Mouse (Mus musculus): ENCODE data around the gene Sumo1.

Gene Sumo1

DNA sequence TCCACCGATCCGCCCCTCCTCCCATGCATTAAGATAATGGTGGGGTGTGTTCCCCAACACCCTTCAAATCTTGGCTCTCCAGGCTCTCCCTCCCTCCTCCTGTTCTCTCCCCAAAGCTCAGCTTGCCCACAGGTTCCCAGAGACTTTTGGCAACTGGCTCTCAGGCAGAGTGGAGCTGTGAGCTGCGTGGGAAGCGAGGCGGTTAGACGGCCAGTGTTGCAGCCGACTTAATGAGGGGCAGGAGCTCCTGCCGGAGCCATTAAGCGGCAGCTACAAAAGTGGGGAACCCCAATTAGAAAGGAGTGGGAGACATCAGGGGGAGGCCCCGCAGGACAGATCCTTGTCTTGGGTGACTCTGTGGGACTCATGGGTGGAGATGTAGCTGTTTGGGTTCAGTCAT lies 78.3 kb downstream of the Sumo1 start:
- DNase-seq = peak in 1 of 2 experiments; percentile 23

DNA sequence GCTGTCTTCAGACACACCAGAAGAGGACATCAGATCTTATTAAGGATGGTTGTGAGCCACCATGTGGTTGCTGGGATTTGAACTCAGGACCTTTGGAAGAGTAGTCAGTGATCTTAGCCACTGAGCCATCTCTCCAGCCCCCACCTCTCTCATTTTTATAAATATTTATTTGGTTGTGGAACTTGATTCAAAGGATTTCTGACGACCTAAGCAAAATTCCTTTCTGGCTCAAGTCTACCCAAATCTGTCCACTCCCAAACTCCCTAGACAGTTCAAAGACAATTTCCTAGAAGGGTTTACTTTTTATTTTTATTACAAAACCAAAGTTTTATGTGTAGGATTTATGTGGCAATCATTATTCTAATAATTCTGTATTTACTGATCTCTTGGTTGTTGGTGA lies 81.4 kb downstream of the Sumo1 start:
- no peak for DNase-seq

DNA sequence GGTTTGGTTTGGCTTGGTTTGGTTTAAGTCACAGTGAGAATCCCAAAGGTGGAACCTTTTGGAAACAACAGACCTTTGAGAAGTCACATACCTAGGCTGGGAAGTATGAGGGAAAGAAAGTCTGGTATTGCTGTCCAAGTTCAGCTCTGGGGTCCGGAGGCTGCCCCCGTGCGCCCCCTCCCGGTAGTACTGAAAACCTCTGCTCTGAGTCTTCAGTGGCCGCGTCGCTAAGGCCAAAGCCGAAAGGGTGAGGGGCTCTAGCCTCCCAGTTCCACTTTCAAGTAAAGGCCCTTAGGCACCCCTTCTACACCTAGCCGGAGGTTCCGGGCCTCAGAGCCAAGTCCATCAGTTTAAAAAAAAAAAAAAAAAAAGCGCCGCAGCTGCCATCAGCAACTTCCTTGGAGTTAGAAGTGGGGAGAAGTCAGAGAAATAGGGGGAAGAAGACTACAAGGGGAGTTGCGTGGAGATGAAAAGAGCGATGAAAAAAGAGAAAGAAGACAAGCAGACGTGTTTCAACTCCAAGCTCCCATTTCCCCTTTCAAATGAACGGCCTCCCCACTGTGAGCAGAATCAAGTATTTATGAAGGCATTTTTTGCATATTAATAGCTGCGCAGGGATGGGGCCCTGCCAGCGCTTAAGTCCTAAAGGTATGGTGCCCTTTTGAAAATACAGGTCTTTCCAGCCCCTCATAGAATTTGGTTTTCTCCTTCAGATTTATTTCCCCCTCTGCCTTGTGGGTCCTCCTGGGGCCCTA lies 85.8 kb downstream of the Sumo1 start:
- DNase-seq = peak; percentile 74 to 82

DNA sequence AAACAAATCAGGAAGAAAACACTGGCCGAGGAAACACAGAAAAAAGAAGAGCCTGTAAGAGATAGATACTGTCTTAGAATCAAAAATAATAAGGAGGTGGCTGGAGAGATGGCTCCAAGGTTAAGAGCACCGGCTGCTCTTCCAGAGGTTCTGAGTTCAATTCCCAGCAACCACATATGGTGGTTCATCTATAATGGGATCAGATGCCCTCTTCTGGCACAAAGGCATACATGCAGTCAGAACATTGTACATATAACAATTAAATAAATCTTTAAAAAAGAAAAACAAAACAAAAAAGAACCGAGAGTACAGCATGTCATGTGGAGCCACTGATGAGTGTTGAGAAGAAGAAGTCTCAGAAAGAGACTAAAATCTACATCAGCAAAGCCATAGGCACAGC lies 89.8 kb downstream of the Sumo1 start:
- DNase-seq = no peak

DNA sequence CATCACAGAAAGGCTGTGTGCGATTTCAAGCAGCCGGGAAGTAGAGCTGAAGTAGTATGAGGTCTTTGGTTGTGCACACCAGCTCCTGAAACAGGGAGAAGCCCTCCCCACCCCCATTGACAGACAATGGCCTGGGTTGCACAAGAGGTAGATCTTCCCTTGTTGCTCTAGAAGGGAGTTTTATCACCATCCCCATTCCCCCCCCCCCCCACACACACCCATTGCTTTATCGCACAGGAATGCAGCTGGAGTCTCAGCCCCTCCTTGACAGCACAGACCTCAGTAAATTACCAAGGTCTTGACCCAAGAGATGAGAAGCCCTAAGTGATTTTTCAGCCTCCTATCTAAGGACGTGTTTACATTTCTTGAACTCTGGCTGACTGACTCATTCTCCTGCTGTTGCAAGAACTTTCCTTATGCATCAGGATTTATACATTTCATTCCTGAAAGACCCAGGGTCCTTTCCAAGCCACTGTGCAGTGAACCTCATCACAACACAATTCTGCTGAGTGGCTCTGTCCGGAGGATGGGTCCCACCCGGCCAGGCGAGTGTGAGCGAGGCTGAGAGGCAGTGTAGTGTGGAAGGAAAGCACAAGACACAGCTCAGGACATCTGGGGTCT lies 90.4 kb downstream of the Sumo1 start:
- DNase-seq = peak; percentile 17 to 59

DNA sequence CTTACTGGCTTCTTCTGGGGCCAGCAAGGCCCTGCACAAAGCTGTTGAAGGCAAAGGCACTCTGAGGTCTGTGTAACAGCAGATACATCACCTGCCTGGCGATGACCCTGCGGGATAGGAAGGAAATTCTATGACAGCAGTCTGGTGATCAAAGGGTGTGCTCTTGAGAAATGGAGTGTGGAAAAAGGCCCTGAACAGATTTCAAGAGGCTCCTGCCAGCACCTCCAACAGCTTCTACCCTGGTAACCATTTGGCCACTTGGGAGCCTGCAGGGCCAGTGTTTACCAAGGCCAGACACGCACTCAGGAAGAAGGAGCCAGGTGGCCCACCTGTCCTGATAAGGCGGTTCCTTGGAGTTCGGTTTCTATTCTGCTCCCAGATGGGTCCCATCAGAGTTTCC lies 91.3 kb downstream of the Sumo1 start:
- DNase-seq = peak; percentile 30 to 58

DNA sequence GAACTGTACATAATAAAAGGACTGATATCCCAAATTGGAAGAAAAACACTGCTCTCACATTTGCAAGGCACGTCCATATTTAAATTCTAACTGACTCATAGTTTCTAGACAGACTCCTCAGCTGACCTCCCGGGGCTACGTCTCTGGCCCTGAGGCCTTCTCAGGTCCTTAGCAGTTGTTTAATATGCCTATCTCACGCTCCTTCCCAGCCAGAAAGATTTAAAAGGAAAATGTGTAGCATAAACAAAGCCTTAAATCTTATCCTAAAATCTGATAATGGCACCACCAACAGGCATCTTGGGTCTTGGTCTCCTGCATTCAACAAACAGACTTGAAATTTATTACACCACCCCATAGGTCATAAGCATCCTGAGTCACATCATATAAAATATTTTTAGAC lies 91.9 kb downstream of the Sumo1 start:
- DNase-seq = no peak

DNA sequence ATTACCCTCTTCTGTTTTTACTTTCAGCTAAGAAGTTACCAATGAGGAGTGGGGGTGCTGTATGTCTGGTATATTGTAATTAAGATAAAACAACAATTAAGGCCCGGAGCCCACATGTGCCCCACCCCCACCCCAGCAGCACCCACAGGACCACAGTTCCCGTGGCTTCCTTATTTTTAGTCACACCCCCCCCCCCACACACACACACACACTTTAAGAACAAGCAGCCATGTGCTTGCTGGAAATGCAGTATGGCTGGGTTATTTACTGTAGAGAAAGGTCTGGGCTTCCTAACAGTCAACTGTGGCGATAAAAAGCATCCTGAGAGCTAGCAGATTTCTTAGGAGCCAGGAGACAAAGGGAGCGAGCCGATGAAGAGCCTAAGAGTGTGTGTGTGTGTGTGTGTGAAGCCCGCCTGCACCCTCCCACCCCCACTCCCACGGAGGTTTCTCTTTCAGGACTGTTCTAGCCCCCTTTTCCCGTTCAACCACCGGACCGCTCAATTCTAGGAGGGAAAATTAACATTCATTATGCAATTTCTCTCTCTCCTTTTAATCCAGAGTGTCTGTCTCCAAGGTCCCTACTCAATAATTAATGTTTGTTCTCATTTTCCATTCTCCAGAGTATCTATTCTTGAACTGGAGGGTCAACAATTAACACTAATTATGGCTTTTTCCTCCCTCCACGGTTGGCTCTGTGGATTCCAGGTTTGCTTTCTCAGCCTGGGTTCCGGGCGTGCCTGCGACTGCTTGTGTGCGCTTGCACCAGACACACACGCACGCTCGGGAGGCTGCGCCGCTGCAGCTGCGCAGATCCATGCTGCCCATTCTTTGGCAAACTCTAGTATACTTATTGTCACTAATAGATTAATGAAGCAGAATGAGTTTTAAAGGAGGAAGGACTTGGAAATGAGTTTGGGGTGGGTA lies 96.1 kb downstream of the Sumo1 start:
- DNase-seq = no peak

DNA sequence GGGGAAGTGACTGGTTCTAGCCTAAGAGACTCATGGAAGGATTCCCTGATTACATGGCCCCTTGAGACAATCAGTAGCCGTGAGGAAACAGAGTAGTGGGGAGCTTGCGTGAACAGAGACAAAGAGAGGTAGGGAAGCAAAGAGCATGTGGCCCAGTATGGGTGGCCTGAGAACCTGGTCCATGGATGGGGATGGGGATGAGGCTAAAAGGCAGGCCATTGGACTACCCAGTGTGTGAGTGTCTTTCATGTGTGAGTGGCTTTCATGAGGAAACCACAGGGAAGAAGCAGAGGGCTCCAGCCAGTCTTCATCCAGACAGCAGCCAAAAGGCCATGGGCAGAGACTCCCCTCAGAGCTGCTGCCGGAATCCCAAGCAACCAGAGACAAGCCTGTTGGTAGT lies 96.8 kb downstream of the Sumo1 start:
- DNase-seq = no peak

DNA sequence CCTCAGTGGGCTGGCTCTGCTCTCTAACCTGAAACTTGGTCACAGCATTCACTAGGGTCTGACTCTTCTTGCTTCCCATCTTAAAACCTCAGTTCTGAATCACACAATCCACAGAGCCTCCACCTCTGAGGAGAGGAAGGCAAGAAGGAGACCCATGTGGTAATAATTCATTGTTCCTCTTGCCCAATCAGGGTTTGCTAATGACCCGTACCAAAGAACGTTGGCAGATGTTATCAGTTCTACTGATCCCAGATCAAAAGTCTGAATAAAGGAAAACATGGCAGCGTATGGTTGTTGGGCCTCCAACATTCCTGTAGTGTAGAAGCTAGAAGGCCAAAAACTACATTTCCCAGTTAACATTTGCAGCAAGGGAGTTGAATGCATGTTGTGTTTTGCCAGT lies 99.1 kb downstream of the Sumo1 start:
- no peak for DNase-seq

DNA sequence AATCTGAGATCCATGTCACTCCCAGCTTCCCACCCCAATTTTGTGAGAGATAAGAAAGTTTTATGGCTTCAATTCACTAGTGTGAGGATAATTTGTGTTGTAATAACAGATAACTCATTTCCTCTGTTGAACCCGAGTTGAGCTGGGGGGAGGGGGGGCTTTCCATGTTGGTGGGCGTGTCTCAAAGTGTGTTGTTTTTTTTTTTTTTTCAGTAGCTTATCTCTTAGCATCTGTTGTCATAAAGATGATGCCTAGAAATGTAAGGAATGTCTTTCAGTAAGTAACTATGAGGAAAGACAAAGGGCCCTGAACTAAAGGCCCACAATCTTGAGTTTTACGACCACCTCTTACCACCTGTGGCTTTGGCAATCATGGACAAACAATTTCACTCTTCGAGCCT lies 99.9 kb downstream of the Sumo1 start:
- DNase-seq = no peak

DNA sequence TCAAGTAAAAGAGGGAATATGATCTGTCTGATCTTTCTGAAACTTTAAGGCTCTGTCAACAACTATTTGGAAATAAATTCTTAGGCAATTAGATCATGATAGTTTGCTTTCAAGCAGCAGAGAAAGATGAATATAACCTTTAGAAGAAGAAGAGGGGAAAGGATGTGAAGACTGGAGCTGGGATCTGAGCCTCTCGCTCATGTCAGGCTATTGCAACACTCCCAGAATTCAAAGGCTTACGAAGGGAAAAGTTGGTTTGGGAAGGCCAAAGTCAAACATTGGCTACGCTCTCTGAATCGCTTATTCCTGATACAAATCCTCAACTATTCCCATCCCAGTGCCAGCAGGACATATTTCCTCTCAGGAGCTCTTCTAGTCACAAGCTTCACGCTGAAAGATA lies 101.3 kb downstream of the Sumo1 start:
- no peak for DNase-seq

DNA sequence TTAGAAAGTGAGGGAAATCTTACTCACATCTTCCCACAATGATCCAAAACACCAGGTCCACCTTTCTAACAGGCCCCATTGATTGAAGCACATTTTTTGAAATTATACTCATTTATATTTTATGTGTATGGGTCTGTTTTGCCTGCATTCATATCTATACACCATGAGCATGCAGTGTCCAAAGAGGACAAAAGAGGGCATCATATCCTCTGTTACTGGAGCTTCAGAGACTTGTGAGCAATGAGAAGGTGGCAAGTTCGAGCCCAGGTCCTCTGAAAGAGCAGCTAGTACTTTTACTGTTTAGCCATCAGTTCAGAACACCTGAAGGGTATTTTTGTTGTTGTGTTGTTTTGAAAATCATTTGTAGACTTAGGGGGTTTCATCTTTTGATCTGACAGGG lies 102.4 kb downstream of the Sumo1 start:
- DNase-seq = no peak

DNA sequence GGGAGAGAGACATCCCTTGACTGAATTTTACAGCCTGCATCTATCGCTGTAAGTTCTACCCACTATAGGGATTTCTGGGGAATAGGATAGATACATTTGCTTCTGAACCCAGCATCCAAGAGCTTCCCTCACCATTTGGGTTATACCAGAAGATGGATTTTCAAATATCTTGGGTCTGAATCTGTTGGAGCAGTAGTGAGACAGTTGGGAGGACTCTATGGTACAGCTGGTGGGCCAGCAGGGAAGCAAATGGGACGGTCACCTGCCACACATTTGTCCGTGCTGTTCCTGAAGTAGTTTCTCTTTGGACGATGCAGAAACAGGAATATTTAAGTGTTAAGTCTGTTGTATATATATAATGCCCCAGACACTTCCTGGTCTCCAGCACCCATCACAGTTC lies 103.1 kb downstream of the Sumo1 start:
- DNase-seq = no peak

DNA sequence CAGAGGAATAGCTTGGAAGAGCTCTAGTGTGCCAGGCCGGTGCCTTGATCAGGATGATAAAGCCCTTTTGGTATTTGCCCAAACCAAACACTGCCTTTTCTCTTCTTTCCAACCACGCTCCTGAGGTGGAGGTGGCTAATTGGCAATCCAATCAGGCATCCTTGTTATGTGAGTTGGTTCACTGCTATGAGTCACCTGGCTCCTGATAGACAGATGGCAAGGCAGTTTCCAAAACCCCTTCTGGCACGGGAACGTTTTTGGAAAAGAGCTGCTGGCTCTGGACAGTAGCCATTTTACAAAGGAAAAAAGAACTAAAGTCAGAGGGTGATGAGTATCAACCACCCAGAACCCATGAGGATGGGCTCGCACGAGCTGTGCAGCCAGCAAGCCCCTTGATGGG lies 103.7 kb downstream of the Sumo1 start:
- no peak for DNase-seq

DNA sequence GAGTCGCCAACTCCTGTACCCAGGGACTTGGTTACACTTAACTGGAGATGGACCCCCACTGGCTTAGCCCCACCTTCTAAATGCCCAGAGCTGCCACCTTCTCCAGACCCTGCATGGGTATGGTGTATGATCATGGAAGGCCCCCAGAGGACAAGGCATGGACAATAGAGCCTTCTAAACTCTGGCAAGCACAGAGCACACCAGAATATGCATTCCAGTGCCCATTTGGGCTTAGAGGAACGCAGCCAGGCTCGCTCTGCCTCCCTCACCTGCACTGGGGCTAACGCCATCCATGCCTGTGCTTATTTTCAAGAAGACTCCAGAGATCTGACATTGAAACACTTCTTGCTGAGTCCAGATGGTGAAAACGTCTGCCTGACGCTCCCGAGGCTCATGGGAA lies 104.4 kb downstream of the Sumo1 start:
- DNase-seq = no peak

DNA sequence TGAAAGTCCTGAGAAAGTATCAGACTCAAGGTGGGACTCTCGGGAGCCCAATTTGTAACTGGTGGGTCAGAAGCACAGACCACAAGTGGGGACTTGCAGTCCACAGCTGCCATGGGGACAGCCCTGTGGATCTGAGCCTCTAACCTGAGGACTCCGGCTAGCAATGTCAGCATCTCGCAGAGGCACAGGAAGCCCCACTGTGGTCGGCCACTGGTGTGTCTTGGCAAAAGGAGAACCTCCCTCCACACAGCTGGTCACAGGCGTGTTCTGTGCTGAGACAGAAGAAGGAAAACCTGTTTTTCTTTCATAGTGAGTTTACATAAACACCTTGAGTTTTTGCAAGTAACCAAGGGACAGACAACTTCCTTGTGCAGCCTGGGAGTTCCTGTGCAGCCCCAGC lies 104.8 kb downstream of the Sumo1 start:
- DNase-seq = no peak

DNA sequence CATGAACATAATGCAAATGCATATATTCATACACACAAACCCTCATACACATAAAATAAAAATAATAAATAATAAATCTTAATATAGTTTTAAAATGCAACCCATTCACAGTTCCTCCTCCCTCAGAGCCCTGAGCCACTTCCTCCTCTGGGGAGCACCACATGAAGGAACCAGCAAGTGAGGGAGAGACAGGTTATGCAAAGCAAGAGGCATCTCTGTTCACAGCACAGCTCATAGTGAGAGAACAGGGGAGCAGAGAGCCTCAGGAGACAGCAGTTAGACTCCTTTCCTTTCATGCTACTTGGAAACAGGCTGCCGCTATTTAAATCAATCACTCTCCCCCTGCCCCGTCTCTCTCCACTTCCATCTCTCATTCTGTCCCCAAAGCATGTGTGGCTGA lies 107.1 kb downstream of the Sumo1 start:
- DNase-seq = no peak

DNA sequence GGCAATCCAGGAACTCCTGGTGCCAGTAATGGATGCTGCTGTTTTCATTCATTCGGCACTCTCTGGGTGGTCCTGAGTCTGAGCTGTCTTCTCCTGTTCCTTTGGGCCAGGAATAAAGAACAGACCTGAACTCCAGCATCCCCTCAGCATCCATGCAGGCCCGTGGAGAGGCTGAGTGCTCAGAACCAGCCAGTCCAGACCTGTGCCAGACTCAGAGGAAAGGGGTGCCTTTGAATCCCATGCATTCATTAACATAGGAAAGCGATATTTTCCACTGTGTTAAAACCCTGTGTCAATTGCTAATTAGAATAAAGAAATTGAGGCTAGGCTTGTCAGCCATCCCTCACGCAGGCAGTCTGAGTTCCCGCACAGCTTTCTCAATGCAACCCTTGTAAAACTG lies 116.9 kb downstream of the Sumo1 start:
- DNase-seq = no peak

DNA sequence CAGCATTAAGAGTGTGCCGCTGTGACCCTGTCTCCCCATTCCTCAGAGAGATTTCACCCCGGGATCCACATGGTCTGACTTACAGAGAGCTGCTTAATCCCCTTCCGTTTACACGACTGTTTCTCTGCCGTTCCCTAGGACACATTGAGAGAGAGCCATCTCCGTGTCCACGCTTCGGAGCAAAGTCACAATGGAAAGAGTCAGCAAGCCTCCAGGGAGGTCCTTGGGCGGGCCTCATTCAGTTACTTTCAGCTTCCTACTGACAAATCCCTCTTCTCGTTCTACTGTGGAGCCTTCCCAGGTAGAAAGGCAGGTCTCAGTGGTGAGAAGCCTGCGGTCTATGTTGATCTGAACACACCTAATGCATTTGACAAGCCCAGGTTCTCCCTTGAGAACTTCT lies 119.6 kb downstream of the Sumo1 start:
- DNase-seq = no peak

DNA sequence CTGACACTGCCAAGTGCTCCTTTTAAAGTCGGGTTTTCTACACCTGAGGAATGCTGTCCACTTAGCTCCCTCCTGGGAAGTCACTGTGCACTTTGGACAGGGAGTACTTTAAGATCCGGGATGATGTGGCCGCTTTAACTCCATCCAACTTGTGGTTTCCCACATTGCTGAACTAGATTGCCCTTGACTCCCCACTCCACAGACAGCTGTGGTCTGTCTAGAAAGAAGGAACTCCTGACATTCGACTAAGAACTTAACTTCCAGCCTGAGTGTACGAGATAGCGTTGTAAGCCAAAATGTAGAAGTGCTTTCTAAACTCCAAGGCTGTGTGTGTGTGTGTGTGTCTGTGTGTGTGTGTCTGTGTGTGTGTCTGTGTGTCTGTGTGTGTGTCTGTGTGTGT lies 120.4 kb downstream of the Sumo1 start:
- DNase-seq = no peak

DNA sequence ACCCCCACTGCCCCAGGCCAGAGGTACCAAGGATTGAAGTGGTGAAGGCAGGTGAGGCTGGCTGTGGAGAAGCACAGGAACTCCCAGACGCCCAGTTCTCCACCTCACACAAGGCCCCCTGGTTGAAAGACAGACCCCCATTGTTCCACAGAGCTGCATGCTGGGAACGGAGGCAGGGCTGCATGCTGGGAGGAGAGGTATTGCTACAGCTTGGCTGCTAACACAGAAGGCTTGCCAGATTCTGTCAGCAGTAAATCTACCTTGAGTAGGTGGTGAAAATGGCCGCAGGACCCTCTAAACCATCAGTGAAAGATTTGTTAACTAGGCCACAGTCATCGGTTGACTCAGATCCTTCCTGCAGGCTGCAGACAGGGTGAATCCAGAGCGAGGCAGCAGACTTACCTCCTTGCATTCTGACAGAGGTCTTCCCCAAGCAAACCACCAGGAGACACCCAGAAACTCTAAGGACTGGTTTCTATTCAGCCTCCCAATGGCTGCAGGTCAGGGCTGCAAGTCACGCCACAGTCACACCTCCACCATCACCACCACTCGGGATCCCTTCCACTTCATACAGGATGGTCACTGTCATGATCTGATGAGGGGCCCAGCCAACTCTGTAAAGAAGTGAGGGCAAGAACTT lies 121.5 kb downstream of the Sumo1 start:
- DNase-seq = no peak

DNA sequence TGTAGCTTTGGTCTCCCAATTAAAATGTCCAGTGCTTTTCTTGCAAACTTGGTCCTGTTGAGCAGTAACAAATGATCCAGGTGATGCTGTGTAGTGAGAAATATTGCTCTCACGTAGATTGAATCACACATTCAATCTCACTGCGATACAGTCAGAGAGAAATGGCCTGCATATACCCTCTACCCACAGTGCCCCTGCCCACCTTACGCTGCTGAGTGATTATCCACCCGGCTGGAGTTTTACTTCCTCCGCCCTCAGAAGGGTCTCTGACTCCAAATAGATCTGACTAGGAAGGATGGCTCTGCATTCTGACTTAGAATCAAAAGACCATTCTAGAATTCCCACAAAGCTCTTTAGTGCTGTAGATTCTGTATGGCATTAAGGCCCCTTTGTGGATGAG lies 122.1 kb downstream of the Sumo1 start:
- no peak for DNase-seq

Measured in lung, postnatal 4 days (tissue).